Mouse (Mus musculus): Measurements from ENCODE around the gene Rad23a. TPM values are rescaled to one million over a fixed set of nuclear protein-coding genes. Genes with fewer than 3 reads are reported as not detected.

Rad23a gene
- polyA plus RNA-seq, 1 experiment from 2014 or later = 107 TPM

DNA sequence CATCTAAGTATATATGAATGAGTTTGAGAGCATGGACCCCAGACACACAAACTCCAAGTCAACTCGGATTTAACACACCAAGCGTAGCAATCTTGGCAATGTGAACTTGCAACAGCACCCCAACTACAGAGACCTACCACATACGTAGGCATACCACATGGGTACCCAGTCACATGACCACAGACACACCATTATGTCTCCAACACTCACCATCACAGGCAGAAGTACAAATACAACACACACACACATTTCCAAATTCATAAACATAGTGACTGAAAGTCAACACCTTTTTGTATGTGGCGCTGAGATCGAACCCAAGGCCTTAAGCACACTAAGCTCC is 30.6 kb downstream of the Rad23a start:
- no peak overlapping the region for H3K4me3 ChIP-seq
- no peak overlapping the region for H3K9ac ChIP-seq
- ATAC-seq (replicated peaks; ENCODE audit: insufficient number of reproducible peaks, insufficient read depth, low FRiP score, low read depth) = no peak
- WGBS = 77% methylated on average over 5 of the region's 5 CpGs
- H3K4me1 ChIP-seq (replicated peaks) = peaks cover 19% of the 10 kb centered on the region
- H3K27me3 ChIP-seq = peaks cover 17% of the 10 kb centered on the region; the same call in 1 of the 2 replicates
- no peaks in the 10 kb centered on the region for H3K36me3 ChIP-seq
- no peak overlapping the region for H3K27ac ChIP-seq
- no peaks in the 10 kb centered on the region for H3K9me3 ChIP-seq (replicated peaks)
- no peak overlapping the region for H3K4me2 ChIP-seq

DNA sequence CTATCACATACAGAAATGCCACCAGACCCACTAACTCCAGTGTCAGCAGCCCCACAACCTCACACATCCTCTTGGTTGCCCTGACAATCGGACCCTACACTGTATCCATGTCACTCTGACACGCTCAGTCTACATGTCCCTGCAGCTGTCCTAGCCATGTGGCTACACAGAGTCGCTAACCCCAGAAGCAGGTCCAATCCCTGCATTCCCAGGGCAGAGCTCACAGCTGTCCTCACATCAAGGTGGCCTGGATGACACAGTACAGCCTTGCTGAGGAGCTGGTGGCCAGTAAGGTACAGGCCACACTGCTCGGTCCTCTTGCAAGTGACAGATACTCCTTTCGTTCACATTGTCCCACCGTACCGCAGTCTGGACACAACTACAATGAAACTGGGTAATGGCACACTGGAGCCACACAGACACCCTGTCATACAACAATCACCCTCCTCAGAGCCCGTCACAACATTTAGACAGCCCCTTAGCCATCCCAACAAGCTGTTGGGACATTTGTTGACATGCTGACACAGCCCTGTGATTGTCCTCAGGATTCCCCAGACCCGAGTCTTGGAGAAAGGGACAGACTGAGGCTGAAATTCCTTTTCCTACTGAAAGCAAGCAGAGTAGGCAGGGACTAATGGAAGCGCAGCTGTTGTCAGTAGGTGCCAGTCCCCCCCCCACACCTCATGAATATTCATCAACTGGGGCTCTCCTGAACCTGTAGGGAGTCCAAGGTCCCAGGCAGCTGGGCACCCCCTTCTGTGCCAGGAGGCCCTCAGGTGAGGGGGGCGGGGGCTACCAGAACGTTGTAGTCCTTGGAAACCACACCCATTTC is 31.1 kb downstream of the Rad23a start:
- ATAC-seq (replicated peaks; ENCODE audit: insufficient number of reproducible peaks, insufficient read depth, low FRiP score, low read depth) = no peak
- no peak overlapping the region for H3K4me2 ChIP-seq
- H3K9ac ChIP-seq = no peak overlapping the region
- no peak overlapping the region for H3K27ac ChIP-seq
- peaks cover 12% of the 10 kb centered on the region; the same call in 1 of the 2 replicates for H3K27me3 ChIP-seq
- peaks cover 14% of the 10 kb centered on the region for H3K4me1 ChIP-seq (replicated peaks)
- no peaks in the 10 kb centered on the region for H3K36me3 ChIP-seq
- H3K4me3 ChIP-seq = no peak overlapping the region
- H3K9me3 ChIP-seq (replicated peaks) = no peaks in the 10 kb centered on the region
- WGBS = 56% methylated on average over 12 of the region's 12 CpGs

DNA sequence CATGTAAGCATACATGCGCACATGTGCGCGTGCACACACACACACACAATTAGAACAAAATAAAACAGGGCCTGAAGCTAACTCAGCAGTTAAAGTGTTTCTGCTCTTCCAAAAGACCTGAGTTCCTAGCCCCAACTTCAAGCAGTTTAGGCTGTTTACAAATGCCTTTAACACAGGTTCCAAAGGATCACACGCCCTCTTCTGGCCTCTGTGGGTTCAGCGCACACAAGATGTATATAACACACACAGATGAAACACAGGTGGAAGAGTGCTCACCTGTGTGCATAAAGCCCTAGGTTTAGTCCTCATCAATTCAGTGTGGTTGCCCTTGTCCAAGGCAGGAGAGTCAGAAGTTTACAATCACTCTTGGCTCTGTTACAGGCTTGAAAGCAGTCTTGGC is 34.4 kb downstream of the Rad23a start:
- Histone ChIP-seq H3K27ac (no peak overlapping the region), H3K4me3 (no peak overlapping the region), H3K9ac (no peak overlapping the region), H3K36me3 (no peaks in the 10 kb centered on the region), H3K4me1 (replicated peaks) (peaks cover 7% of the 10 kb centered on the region), H3K27me3 (peaks cover 13% of the 10 kb centered on the region; the same call in 1 of the 2 replicates), H3K4me2 (no peak overlapping the region), H3K9me3 (replicated peaks) (no peaks in the 10 kb centered on the region)
- 94% methylated on average over 5 of the region's 5 CpGs for WGBS
- ATAC-seq (replicated peaks; ENCODE audit: insufficient number of reproducible peaks, insufficient read depth, low FRiP score, low read depth) = no peak

DNA sequence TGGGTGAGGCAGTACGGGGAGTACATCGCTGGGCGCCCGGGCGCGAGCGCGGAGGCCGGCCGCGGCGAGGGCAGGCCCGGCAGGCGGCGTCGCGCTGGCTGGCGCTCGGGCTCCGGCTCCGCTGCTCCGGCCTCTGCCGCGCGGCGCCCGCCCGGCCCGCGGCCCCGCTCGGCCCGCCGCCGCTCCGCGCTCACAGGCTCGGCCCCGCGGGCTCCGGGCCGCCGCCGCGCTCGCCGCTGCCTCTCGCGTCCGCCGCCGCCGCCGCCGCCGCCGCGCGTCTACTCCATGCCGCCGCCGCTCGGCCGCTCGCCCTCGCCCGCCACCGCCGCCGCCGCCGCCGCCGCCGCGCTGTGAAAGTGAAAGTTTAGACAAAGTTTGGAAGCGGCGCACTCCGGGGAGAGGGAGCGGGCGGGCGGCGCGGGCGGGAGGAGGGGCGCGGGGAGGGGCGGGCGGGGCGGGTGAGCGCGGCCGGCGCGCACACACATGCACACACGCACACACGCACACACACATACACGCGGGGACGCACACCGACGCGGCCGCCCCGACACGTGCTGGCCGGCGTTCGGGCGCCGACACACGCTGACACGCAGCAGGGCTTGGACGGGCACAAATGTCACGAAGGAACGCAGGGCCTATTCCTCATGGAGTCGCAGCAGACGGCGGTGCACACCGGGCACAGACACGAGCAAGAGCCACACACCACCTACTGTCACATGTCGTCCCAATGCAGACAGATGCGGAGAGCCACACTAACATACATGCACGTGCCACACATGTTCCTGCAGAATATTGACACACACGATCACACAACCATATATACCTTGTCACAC is 40.2 kb downstream of the Rad23a start, which contains the start of gene Nfix:
Gene Nfix, minus strand, starts transcription at position 346 of the 833 bp plus-strand sequence.
- Histone ChIP-seq H3K4me2 (peak within 1 kb of the TSS; percentile 93), H3K9ac (peak within 1 kb of the TSS; percentile 96), H3K4me1 (replicated peaks) (peaks cover 37% of the 10 kb centered on the region), H3K27ac (peak within 1 kb of the TSS; percentile 87), H3K27me3 (peaks cover 47% of the 10 kb centered on the region), H3K9me3 (replicated peaks) (no peaks in the 10 kb centered on the region), H3K36me3 (peaks cover 3% of the 10 kb centered on the region; the same call in 1 of the 2 replicates), H3K4me3 (peak within 1 kb of the TSS; percentile 84)
- 2% methylated on average over 30 of the region's 125 CpGs for WGBS
- ATAC-seq (replicated peaks; ENCODE audit: insufficient number of reproducible peaks, insufficient read depth, low FRiP score, low read depth) = peak; percentile 57

DNA sequence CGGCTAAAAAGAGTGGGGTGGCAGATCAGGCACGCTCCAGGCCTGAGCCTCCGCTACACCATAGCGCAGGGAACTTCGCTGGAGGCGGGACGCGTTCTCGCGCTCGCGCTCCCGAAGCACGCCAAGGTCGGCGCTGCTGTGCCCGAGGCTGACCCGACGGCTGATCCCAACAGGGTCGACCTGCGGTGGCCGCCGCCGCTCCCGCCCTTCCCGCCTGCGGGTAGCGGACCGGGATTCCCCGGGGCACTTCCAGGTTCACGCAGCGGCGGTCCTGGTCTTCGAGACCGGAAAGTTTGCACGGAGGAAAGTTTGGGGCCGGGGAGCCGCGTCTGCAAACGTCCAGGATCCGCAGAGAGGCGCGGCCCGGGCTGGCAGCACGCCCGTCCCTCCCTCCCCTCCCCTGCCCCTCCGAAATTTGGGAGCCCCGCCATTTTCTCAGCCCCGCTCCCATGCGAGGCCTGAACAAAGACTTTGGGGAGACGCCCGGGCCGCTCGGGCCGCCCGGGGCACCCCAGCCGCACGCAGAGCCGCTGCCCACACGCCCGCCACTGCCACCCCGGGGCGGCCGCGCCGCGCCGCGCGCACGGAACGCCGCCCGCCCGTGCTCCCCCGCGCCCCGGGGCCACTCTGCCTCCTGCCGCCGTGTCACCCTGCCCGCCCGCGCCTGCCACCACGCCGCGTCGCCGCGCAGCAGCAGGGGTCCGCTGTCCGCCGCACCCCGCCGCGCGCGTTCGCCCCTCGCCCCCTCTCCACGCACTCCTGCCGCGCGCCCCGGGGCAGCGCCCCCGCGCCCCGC is 41.1 kb downstream of the Rad23a start:
- H3K9me3 ChIP-seq (replicated peaks) = no peaks in the 10 kb centered on the region
- under 1% methylated on average over 97 of the region's 108 CpGs for WGBS
- H3K36me3 ChIP-seq = peaks cover 3% of the 10 kb centered on the region; the same call in 1 of the 2 replicates
- H3K4me2 ChIP-seq = peak overlapping the region; percentile 93
- H3K27ac ChIP-seq = peak overlapping the region; percentile 87
- H3K4me3 ChIP-seq = peak overlapping the region; percentile 84
- H3K9ac ChIP-seq = peak overlapping the region; percentile 96
- peak; percentile 32 for ATAC-seq (replicated peaks; ENCODE audit: insufficient number of reproducible peaks, insufficient read depth, low FRiP score, low read depth)
- H3K4me1 ChIP-seq (replicated peaks) = peaks cover 45% of the 10 kb centered on the region
- H3K27me3 ChIP-seq = peaks cover 47% of the 10 kb centered on the region

DNA sequence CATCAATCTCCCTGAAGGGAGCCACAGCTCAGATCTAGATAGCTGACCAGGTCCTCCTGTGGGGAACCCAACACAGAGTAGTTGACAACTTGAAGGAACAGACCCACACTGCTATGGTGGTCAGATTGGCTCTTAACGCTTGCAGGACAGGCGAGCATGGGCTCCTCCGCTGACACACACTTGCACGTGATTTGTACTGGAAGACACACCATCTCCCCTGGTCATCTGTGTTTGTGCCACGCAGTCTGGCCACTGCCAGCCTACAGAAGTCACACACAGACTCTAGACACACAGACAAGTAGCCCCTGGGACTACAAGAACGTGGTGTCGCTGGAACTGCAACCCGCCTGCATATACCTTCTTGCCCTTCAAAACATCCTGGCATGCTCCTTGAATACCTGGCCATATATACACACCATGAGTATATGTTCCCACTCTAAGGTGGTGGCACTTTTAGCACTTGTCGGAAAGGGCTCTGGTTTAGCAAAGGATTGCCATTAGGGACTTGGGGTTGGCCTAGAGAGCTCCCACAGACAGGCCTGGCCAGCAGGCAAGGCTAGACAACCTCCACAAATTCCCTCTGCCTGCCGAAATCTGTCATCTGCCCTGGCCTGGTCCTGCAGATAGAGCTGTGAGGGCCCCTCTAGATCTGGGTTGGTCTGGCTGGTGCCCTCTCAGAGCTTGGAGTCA is 41.9 kb downstream of the Rad23a start:
- peaks cover 49% of the 10 kb centered on the region for H3K27me3 ChIP-seq
- peaks cover 3% of the 10 kb centered on the region; the same call in 1 of the 2 replicates for H3K36me3 ChIP-seq
- H3K4me3 ChIP-seq = peak overlapping the region; percentile 84
- no peaks in the 10 kb centered on the region for H3K9me3 ChIP-seq (replicated peaks)
- H3K4me2 ChIP-seq = peak overlapping the region; percentile 93
- H3K4me1 ChIP-seq (replicated peaks) = peaks cover 52% of the 10 kb centered on the region
- 62% methylated on average over 10 of the region's 10 CpGs for WGBS
- peak overlapping the region; percentile 87 for H3K27ac ChIP-seq
- ATAC-seq (replicated peaks; ENCODE audit: insufficient number of reproducible peaks, insufficient read depth, low FRiP score, low read depth) = no peak
- H3K9ac ChIP-seq = peak overlapping the region; percentile 96

DNA sequence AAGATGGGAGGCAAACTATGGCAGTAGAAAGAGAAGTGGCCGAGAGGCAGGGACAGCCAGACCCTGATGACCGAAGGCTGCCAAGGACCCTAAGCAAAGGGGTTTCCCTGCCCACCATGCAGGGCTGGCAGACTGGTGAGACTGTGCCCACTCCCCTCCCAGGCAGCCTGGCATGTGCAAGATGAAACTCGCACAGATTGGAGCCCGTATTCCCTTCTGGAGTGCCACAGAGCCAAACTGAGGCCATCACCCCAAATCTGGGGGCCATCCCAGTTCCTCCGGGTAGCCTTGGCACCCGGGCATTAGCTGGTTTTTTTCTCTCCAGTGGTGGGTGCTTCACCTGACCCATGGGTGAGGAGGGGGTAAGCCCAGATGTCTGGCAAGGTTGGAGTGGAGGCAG is 42.5 kb downstream of the Rad23a start:
- H3K27ac ChIP-seq = no peak overlapping the region
- peak overlapping the region; percentile 84; the same call in 1 of the 2 replicates for H3K4me3 ChIP-seq
- H3K4me1 ChIP-seq (replicated peaks) = peaks cover 57% of the 10 kb centered on the region
- peak overlapping the region; percentile 36 for H3K9ac ChIP-seq
- peaks cover 46% of the 10 kb centered on the region for H3K27me3 ChIP-seq
- no peaks in the 10 kb centered on the region for H3K9me3 ChIP-seq (replicated peaks)
- WGBS = 77% methylated on average over 6 of the region's 6 CpGs
- peak overlapping the region; percentile 93 for H3K4me2 ChIP-seq
- no peak for ATAC-seq (replicated peaks; ENCODE audit: insufficient number of reproducible peaks, insufficient read depth, low FRiP score, low read depth)
- peaks cover 3% of the 10 kb centered on the region; the same call in 1 of the 2 replicates for H3K36me3 ChIP-seq

DNA sequence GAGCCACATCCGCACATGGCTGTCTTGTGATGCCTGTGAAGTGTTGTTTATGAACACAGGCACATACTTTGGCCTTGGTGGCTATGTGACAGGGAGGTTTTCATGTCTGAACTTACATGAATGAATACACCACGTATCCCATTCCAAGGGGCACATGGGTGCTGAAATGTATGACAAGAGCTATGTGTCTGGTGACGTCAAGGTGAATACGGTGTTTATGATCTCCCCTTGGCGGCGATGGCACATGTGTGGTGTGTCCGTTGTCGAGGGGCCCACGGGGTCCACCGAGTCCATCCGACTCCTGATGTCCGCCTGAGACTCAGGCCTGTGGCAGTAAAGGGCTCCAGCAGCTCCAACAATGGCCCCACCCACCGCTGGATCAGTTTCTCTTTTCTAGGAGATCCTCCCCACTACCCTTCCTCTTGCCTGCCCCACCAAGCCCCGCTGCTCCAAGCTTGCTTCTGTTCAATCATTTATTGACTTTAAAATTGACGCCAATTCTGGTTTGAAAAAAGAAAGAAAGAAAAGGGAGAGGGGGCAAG is 43.1 kb downstream of the Rad23a start:
- Histone ChIP-seq H3K27me3 (peaks cover 39% of the 10 kb centered on the region), H3K9ac (no peak overlapping the region), H3K4me2 (peak overlapping the region; percentile 93; the same call in 1 of the 2 replicates), H3K4me3 (no peak overlapping the region), H3K27ac (no peak overlapping the region), H3K36me3 (peaks cover 3% of the 10 kb centered on the region; the same call in 1 of the 2 replicates), H3K4me1 (replicated peaks) (peaks cover 61% of the 10 kb centered on the region), H3K9me3 (replicated peaks) (no peaks in the 10 kb centered on the region)
- no peak for ATAC-seq (replicated peaks; ENCODE audit: insufficient number of reproducible peaks, insufficient read depth, low FRiP score, low read depth)
- 83% methylated on average over 15 of the region's 15 CpGs for WGBS

DNA sequence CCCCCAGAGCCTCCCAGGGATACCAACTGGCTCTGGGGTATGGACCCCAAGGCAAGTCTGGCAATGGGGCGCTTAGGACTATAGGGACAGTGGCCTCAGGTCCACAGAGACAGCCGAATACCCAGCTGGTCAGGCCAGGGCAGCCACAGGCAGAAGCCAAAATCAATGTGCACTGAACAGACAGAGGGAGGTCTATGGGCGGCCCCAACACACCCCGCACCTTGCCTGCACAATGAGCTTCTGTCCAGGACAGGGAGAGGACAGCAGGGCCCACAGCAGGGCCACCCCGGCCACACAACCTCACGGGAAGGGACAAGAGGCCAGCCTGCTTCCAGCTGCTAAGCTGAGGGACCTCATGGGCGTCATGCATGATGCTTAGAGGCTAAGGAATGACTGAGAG is 46.0 kb downstream of the Rad23a start:
- Histone ChIP-seq H3K9me3 (replicated peaks) (no peaks in the 10 kb centered on the region), H3K4me1 (replicated peaks) (peaks cover 71% of the 10 kb centered on the region), H3K27me3 (peaks cover 52% of the 10 kb centered on the region), H3K4me3 (no peak overlapping the region), H3K27ac (peak overlapping the region; percentile 70), H3K9ac (no peak overlapping the region), H3K36me3 (peaks cover 3% of the 10 kb centered on the region; the same call in 1 of the 2 replicates), H3K4me2 (peak overlapping the region; percentile 32; the same call in 1 of the 2 replicates)
- 64% methylated on average over 7 of the region's 7 CpGs for WGBS
- 0 out of 2 replicates have a peak, but pooled peaks have one; percentile 2 for ATAC-seq (replicated peaks; ENCODE audit: insufficient number of reproducible peaks, insufficient read depth, low FRiP score, low read depth)

Measured in heart, embryonic 15.5 days (tissue).